Mouse (Mus musculus) liver, embryonic 12.5 days (tissue): Measurements from ENCODE around the gene Btla. TPM values are rescaled to one million over a fixed set of nuclear protein-coding genes. Genes with fewer than 3 reads are reported as not detected.

Experiments
- ATAC-seq: fragments of 200-750 bp; cut with Nextera tagmentation; 2 replicates; pipeline ENCODE4 v1.8.0; 2017; ENCODE audit warnings: moderate number of reproducible peaks, mild to moderate bottlenecking, moderate library complexity
- H3K27ac ChIP-seq: fragments of 300-500 bp; sonication (generic); 2 replicates; pipeline ENCODE4 v1.5.1; 2016; ENCODE audit warnings: mild to moderate bottlenecking
- H3K27me3 ChIP-seq: fragments of 300-500 bp; sonication (generic); replicated peaks from 2 replicates; pipeline ENCODE4 v1.6.1; 2016; ENCODE audit warnings: mild to moderate bottlenecking, moderate library complexity
- H3K36me3 ChIP-seq: fragments of 300-500 bp; sonication (generic); 2 replicates; pipeline ENCODE4 v1.6.1; 2016; ENCODE audit warnings: mild to moderate bottlenecking, moderate library complexity
- H3K4me1 ChIP-seq: fragments of 300-500 bp; sonication (generic); 2 replicates; pipeline ENCODE4 v1.6.1; 2016
- H3K4me2 ChIP-seq: fragments of 300-500 bp; sonication (generic); 2 replicates; pipeline ENCODE4 v1.6.1; 2016; ENCODE audit warnings: mild to moderate bottlenecking, moderate library complexity
- H3K4me3 ChIP-seq: fragments of 300-500 bp; sonication (generic); 2 replicates; pipeline ENCODE4 v1.5.1; 2016; ENCODE audit warnings: mild to moderate bottlenecking, moderate library complexity
- H3K9ac ChIP-seq: fragments of 300-500 bp; sonication (generic); 2 replicates; pipeline ENCODE4 v1.6.1; 2016; ENCODE audit warnings: mild to moderate bottlenecking, moderate library complexity
- H3K9me3 ChIP-seq: fragments of 300-500 bp; sonication (generic); replicated peaks from 2 replicates; pipeline ENCODE4 v1.6.1; 2016; ENCODE audit warnings: mild to moderate bottlenecking, moderate library complexity
- WGBS: fragments of 180-500 bp; shearing (Covaris S2); methylation state at CpG from one replicate; pipeline ENCODE4 v1.1.7; 2016; ENCODE audit not compliant: insufficient replicate concordance; 5-methylcytosine and 5-hydroxymethylcytosine counted together
- polyA plus RNA-seq: library from polyadenylated mRNA; unstranded; fragments of >200 nt; fragmentation: Nextera tagmentation; extraction: Ambion mirVana; gene quantifications from 2 replicates; pipeline ENCODE4 v1.2.1, GENCODE M21; 2016

Gene Btla
- polyA plus RNA-seq: 0.36 and 0.44 TPM in 2 replicates

DNA sequence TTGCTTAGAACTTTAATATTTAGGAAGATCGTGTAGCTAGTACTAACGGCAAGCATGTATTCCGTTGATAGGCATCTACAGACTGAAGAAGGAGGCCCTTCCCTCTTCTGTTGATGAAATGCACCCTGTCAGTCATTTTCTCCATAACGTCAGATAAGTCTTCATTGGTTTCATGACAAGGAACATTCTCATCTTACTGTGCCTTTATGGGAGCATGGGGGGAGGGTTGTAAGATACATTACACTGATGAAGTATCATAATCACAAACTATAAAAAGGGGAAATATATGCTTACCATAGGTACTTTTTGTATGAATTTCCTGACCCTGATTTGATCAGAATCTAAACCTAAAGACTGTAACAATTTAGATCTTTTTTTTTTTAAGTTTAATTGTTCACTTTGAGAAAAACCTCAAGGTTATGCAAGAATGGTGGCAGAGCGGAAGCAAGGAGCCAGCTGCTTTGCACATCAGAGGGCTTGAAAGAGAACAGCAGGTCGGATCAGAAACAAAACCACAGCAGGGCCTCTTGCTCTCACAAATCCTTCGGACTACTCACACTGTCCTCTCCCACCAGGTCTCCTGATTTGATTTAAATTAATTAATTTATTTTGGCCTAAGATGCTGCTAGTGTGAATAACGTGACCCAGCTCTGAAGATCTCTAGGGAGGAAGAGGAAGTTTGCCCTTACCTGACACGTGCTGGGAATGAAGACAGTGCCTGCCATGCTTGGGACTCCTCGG lies at the start of gene Btla:
Gene Btla, plus strand, starts transcription at position 668 of the 741 bp plus-strand sequence.
- Histone ChIP-seq H3K27ac (no peak within 1 kb of the TSS), H3K9me3 (no peaks in the 10 kb centered on the region), H3K4me1 (no peaks in the 10 kb centered on the region), H3K9ac (no peak within 1 kb of the TSS), H3K4me3 (no peak within 1 kb of the TSS), H3K36me3 (no peaks in the 10 kb centered on the region), H3K4me2 (no peak within 1 kb of the TSS), H3K27me3 (no peaks in the 10 kb centered on the region)
- 40% methylated on average over 10 of the region's 10 CpGs for WGBS
- ATAC-seq: no peak

DNA sequence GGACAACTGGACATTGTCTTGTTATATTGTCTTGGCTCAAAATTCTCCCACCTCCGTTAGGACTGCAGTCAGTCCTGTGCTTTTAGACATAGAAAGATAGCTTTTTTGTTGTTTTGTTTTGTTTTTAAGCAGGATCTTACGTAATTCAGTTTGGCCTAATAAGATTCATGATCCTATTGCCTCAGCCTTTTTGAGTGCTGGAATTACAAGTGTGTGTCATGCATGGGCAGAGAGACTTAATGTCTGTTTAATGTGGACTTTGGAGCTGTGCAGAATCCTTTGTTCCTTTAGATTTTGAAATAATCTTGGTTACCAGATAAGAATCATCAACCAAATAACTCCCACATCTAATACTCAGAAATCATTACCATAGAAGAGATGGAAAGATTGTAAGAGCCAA lies 45.6 kb upstream of the Btla start:
- Histone ChIP-seq H3K4me3 (no peak overlapping the region), H3K27me3 (no peaks in the 10 kb centered on the region), H3K9ac (no peak overlapping the region), H3K9me3 (no peaks in the 10 kb centered on the region), H3K36me3 (peaks cover 22% of the 10 kb centered on the region), H3K4me2 (no peak overlapping the region), H3K4me1 (no peaks in the 10 kb centered on the region), H3K27ac (no peak overlapping the region)
- 82% methylated on average over 2 of the region's 2 CpGs for WGBS
- no peak for ATAC-seq

DNA sequence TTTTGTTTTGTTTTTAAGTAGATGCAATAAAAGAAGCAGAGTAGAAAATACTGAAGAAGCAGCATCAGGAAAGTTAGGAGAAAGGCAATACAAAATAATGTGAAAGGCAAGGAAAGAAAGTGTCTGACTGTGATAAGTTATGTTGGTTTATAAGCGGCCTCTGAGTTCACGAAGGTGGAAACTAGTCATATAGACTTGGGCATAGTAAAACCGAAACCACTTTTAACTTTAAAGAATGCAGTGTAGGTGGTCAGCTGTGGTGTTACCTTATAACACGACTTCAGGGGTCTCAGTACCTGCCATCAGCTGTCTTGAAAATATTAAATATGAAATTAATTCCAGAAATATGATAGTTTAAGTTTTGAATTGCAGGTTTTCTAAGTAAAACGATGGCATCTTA lies 42.3 kb upstream of the Btla start:
- ATAC-seq: no peak
- 78% methylated on average over 5 of the region's 5 CpGs for WGBS
- H3K9me3 ChIP-seq: no peaks in the 10 kb centered on the region
- H3K27ac ChIP-seq: no peak overlapping the region
- no peak overlapping the region for H3K4me3 ChIP-seq
- peaks cover 32% of the 10 kb centered on the region for H3K36me3 ChIP-seq
- H3K27me3 ChIP-seq: no peaks in the 10 kb centered on the region
- H3K4me2 ChIP-seq: no peak overlapping the region
- no peaks in the 10 kb centered on the region for H3K4me1 ChIP-seq
- no peak overlapping the region for H3K9ac ChIP-seq

DNA sequence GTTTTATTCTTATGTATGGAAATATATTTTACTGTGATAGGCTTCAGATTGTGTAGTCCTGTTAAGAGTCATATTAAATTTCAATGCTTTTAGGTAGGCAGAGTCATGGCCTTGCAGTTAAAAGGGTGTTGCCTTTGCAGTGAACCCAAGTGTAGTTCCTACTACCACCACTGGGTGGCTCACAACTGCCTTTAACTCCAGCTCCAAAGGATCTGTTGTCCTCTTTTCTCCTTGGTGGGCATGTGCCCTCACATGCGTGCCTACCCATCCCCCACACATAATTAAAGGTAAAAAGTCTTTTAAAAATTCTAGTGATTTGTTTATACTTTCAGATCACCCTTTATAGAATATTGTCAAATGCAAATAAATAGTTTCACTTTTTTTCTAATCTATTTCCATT lies 31.5 kb upstream of the Btla start:
- no peak overlapping the region for H3K4me3 ChIP-seq
- peaks cover 18% of the 10 kb centered on the region; the same call in 1 of the 2 replicates for H3K36me3 ChIP-seq
- H3K4me2 ChIP-seq: no peak overlapping the region
- no peaks in the 10 kb centered on the region for H3K4me1 ChIP-seq
- no peak overlapping the region for H3K27ac ChIP-seq
- WGBS: 8% methylated on average over 1 of the region's 1 CpGs
- ATAC-seq: no peak
- H3K9me3 ChIP-seq: no peaks in the 10 kb centered on the region
- no peaks in the 10 kb centered on the region for H3K27me3 ChIP-seq
- no peak overlapping the region for H3K9ac ChIP-seq

DNA sequence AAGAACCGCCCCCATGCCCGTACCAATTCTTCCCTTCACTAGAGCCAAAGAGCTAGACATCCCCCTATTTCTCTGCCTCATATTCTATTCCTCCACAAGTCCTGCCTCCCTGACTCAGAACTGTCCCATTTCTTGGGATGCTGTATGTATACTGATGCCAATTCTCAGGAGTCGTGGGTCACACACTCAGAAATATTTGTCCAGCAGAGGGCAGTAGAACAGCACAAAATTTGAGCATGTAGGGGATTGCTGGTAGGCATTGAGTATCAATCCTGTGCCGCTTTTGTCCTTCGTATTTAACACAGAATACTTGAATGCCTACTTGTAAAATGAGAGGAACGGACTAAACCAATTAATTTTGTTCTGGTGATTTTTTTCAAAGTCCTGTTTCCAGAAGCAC lies 27.3 kb upstream of the Btla start:
- no peak for ATAC-seq
- H3K4me1 ChIP-seq: no peaks in the 10 kb centered on the region
- H3K9me3 ChIP-seq: no peaks in the 10 kb centered on the region
- H3K27ac ChIP-seq: no peak overlapping the region
- H3K4me3 ChIP-seq: no peak overlapping the region
- H3K27me3 ChIP-seq: no peaks in the 10 kb centered on the region
- WGBS: 34% methylated on average over 6 of the region's 6 CpGs
- no peak overlapping the region for H3K4me2 ChIP-seq
- H3K9ac ChIP-seq: no peak overlapping the region
- H3K36me3 ChIP-seq: no peaks in the 10 kb centered on the region

DNA sequence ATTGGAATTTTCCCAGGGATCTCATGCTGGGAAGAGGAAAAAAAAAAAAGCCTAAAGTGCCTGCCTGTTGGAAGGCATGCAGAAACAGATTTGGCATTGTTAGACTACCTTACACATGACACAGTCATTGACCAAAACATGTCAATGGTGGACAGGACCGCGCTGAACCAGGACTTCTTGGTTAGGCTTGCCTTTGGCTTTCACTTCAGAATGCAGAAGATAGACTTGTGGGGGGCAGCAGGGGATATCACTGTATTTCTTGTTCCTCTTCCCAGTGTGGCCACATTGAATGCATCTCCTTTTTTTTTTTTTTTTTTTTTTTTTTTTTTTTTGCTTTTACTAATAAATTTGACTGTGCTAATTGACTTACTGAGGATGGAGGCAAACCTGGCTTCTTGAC lies 22.7 kb upstream of the Btla start:
- Histone ChIP-seq H3K27ac (no peak overlapping the region), H3K4me2 (no peak overlapping the region), H3K9me3 (no peaks in the 10 kb centered on the region), H3K27me3 (no peaks in the 10 kb centered on the region), H3K36me3 (no peaks in the 10 kb centered on the region), H3K9ac (no peak overlapping the region), H3K4me1 (no peaks in the 10 kb centered on the region), H3K4me3 (no peak overlapping the region)
- 60% methylated on average over 2 of the region's 2 CpGs for WGBS
- no peak for ATAC-seq

DNA sequence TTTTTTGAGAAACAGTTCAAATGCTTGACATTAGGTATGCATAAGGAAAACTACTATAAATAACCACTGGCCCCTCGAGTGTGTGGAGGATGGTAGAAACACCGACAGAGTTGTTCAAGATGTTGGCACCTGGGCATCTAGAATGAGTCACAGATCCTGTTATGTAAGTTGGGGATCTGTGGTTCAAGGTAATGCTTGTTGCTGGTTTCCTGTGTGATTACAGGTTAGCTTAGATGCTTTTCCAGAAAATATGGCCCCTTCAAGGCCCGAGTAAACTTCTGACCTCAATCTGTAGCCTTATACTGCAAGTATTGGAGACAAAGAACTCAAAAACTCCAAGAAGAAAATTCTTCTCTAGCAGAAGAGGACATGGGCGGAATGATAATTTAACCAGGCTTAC lies 19.7 kb upstream of the Btla start:
- no peak overlapping the region for H3K4me2 ChIP-seq
- 47% methylated on average over 4 of the region's 4 CpGs for whole genome bisulfite sequencing
- H3K27me3 ChIP-seq: no peaks in the 10 kb centered on the region
- no peak for ATAC-seq
- no peak overlapping the region for H3K9ac ChIP-seq
- H3K4me3 ChIP-seq: no peak overlapping the region
- H3K27ac ChIP-seq: no peak overlapping the region
- no peaks in the 10 kb centered on the region for H3K4me1 ChIP-seq
- no peaks in the 10 kb centered on the region for H3K9me3 ChIP-seq
- no peaks in the 10 kb centered on the region for H3K36me3 ChIP-seq

DNA sequence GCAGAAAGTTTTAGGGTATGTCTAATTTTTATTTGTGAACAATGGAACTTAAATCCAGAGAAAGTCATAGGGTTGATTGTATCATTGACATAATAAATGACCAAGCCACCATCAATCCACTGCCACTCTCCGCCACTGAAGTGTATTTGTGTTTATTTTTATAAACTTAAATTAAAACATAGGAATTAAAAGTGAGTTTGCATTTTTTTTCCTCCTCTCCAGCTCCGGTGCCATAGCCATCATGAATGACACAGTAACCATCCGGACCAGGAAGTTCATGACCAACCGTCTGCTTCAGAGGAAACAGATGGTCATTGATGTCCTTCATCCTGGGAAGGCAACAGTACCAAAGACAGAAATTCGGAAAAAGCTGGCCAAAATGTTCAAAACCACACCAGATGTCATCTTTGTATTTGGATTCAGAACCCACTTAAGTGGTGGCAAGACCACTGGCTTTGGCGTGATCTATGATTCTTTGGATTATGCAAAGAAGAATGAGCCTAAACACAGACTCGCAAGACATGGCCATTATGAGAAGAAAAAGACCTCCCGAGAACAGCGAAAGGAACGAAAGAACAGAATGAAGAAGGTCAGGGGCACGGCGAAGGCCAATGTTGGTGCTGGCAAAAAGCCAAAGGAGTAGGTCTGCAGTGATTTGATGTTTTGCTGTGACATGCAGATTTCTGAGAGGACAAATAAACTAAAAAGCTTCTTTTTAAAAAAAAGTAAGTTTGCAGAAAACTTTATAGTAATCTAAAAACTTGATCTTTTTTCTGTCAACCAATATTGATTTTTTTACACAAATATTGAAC lies 19.1 kb upstream of the Btla start:
- WGBS: 55% methylated on average over 12 of the region's 12 CpGs
- ATAC-seq: no peak

DNA sequence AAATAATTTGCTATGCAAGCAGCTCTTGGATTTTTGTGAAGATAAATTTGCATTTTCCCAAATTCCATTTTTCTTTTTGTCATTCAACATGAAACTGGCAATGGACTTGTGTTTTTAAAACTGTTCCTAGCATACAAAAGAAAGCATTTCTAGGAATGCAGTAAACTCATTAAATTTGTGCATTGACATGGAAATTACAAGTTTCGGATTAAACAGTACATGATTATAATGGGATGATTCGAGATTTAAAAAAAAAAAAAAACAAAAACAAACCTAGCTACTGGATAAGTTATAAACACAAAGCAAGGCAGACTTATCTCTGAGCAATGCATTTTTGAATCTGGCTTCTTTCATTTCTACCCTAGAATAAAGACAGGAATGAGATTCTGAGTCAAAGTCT lies 2.1 kb upstream of the Btla start:
- Histone ChIP-seq H3K4me1 (no peaks in the 10 kb centered on the region), H3K27ac (no peak overlapping the region), H3K9me3 (no peaks in the 10 kb centered on the region), H3K36me3 (no peaks in the 10 kb centered on the region), H3K4me3 (no peak overlapping the region), H3K4me2 (no peak overlapping the region), H3K9ac (no peak overlapping the region), H3K27me3 (no peaks in the 10 kb centered on the region)
- no peak for ATAC-seq
- 62% methylated on average over 2 of the region's 2 CpGs for WGBS

More for the DNA sequence above, 19.1 kb upstream of the Btla start:
- no peaks in the 10 kb centered on the region for H3K27me3 ChIP-seq
- H3K36me3 ChIP-seq: no peaks in the 10 kb centered on the region
- H3K9ac ChIP-seq: no peak overlapping the region
- H3K4me3 ChIP-seq: no peak overlapping the region
- no peaks in the 10 kb centered on the region for H3K9me3 ChIP-seq
- H3K4me1 ChIP-seq: no peaks in the 10 kb centered on the region
- H3K4me2 ChIP-seq: no peak overlapping the region
- H3K27ac ChIP-seq: no peak overlapping the region

DNA sequence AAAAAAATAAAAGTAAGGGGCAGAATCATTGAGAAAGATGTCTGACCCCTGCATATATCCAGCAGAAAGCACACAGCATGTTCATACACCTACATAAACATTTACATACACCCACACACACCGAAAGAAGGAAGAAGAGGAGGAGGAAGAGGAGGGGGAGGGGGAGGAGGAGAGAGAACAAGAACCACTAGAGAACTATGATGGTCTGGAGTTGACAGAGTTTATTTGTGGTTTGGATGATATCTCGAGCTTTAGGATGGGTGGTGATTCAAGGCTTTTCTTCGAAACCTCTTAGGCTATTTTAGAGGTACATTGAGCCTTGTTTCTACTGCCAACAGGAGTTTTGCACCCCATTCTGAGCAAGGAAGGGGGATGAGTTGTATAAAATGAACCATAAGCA lies 1.3 kb upstream of the Btla start:
- no peak overlapping the region for H3K4me3 ChIP-seq
- H3K9ac ChIP-seq: no peak overlapping the region
- WGBS: 28% methylated on average over 3 of the region's 3 CpGs
- no peaks in the 10 kb centered on the region for H3K4me1 ChIP-seq
- ATAC-seq: no peak
- H3K9me3 ChIP-seq: no peaks in the 10 kb centered on the region
- no peak overlapping the region for H3K27ac ChIP-seq
- H3K4me2 ChIP-seq: no peak overlapping the region
- no peaks in the 10 kb centered on the region for H3K36me3 ChIP-seq
- no peaks in the 10 kb centered on the region for H3K27me3 ChIP-seq

DNA sequence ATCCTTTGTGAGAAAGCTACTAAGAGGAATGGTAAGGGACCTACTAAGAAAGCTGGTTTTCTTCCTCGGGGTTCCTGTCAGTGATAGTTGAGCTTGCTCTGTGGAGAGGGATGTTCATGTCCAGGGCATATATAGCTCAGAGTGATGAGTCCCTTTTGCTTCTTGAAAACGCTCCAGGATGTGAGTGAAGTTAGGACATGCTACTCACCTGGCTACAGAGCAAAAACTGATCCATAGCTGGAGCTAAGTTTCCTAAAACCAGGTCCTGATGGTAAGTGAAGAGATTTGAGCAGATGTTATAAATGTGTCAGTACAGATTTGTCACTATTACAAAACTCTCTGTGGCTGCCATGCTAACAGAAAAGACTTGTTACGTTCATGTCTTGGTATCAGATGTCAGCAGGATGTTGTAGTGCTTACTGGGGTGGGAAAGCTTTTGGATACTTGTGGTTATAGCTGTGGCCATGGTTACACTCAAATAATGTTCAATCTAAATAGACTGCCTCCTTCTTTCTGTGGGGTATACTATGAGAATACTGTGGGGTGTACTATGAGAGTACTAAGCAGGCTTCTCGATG lies 405 bp downstream of the Btla start:
- no peak overlapping the region for H3K9ac ChIP-seq
- H3K27me3 ChIP-seq: no peaks in the 10 kb centered on the region
- no peak for ATAC-seq
- no peak overlapping the region for H3K27ac ChIP-seq
- no peak overlapping the region for H3K4me2 ChIP-seq
- 56% methylated on average over 4 of the region's 4 CpGs for WGBS
- no peaks in the 10 kb centered on the region for H3K4me1 ChIP-seq
- no peaks in the 10 kb centered on the region for H3K36me3 ChIP-seq
- no peak overlapping the region for H3K4me3 ChIP-seq
- H3K9me3 ChIP-seq: no peaks in the 10 kb centered on the region

DNA sequence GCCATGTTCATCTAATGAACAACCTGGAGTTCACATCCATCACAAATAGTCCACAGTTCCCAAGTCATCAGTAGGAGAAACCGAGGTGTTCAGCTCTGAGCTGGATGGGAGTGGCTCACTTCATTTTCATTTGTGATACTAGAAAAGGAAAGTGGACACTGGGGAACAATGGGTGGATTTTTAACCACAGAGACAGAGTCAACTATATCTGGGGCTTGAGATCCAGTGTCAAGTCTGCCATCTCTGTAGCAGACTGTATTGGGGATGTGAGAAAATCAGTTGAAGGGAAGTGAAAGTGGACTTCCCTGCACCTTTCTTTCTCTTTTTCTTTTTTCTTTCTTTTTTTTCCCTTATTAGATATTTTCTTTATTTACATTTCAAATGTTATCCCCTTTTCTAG lies 2.9 kb downstream of the Btla start:
- Histone ChIP-seq H3K9me3 (no peaks in the 10 kb centered on the region), H3K27me3 (no peaks in the 10 kb centered on the region), H3K4me3 (no peak overlapping the region), H3K4me1 (no peaks in the 10 kb centered on the region), H3K27ac (no peak overlapping the region), H3K4me2 (no peak overlapping the region), H3K9ac (no peak overlapping the region), H3K36me3 (no peaks in the 10 kb centered on the region)
- 59% methylated on average over 1 of the region's 1 CpGs for WGBS
- ATAC-seq: no peak
